Mouse (Mus musculus): ENCODE data around the gene Meaf6. TPM values are rescaled to one million over a fixed set of nuclear protein-coding genes. Genes with fewer than 3 reads are reported as not detected.

Gene Meaf6
- total and polyA plus RNA-seq, 2 experiments from 2014 or later = 82.6 to 170 TPM

- no peaks in the 10 kb centered on the region for H3K9me3 ChIP-seq (ENCODE audit: low read length)
- no peaks in the 10 kb centered on the region for H3K27me3 ChIP-seq (ENCODE audit: insufficient read depth, low read length)
- no peak overlapping the region for H3K9ac ChIP-seq (replicated peaks; ENCODE audit: low read length, poor library complexity, severe bottlenecking)
- no peaks in the 10 kb centered on the region for H3K4me1 ChIP-seq (ENCODE audit: insufficient read depth, low read length)
- ATAC-seq (ENCODE audit: low FRiP score) = no peak
- H3K4me3 ChIP-seq (ENCODE audit: low read depth, low read length) = no peak overlapping the region
- H3K4me2 ChIP-seq (ENCODE audit: low read depth, low read length, poor library complexity, severe bottlenecking) = no peak overlapping the region
- no peak for DNase-seq (ENCODE audit: low spot score)
- WGBS = 98% methylated on average over 2 of the region's 2 CpGs
- H3K36me3 ChIP-seq (ENCODE audit: insufficient read depth, low read length) = peaks cover 26% of the 10 kb centered on the region
- no peak overlapping the region for H3K27ac ChIP-seq (ENCODE audit: low read depth, low read length)
- TF ChIP-seq CTCF (IDR thresholded peaks at IDR 0.05) = no peak
Measured at GRCm38 (mm10) chr4:125078698-125079097, 6.2 kb upstream of the Meaf6 start.

GRCm38 (mm10) chr4:125085346-125085841, 460 bp downstream of the Meaf6 start:
- no peak for TF ChIP-seq CTCF (IDR thresholded peaks at IDR 0.05)
- peak; percentile 74 for DNase-seq (ENCODE audit: low spot score)
- Histone ChIP-seq H3K4me3 (ENCODE audit: low read depth, low read length) (peak overlapping the region; percentile 93), H3K9ac (replicated peaks; ENCODE audit: low read length, poor library complexity, severe bottlenecking) (peak overlapping the region; percentile 90), H3K27me3 (ENCODE audit: insufficient read depth, low read length) (no peaks in the 10 kb centered on the region), H3K4me1 (ENCODE audit: insufficient read depth, low read length) (no peaks in the 10 kb centered on the region), H3K9me3 (ENCODE audit: low read length) (no peaks in the 10 kb centered on the region), H3K36me3 (ENCODE audit: insufficient read depth, low read length) (peaks cover 25% of the 10 kb centered on the region), H3K4me2 (ENCODE audit: low read depth, low read length, poor library complexity, severe bottlenecking) (peak overlapping the region; percentile 68), H3K27ac (ENCODE audit: low read depth, low read length) (peak overlapping the region; percentile 97)
- peak; percentile 86 for ATAC-seq (ENCODE audit: low FRiP score)
- WGBS = under 1% methylated on average over 31 of the region's 45 CpGs

DNA sequence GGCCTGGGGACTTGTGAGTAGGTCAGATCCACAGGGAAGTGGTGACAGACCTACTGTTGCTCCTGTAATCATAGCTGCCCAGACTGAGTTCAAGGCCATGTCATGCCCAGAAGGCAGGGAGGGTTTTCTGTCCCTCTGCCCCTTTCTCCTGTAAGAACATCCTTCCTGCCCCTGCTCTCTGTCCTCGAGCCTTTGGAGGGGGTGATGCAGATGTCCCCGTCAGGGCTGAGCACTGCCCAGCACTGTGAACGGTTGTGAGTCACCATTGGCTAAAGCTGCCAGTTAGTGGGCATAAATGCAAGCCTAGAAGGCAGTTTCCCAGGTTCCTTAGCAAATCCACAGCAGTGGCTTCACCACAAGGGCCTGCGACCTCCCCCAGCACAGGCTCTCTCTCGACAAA, 8.1 kb downstream of the Meaf6 start:
- no peak for ATAC-seq (ENCODE audit: low FRiP score)
- 92% methylated on average over 5 of the region's 5 CpGs for WGBS
- H3K36me3 ChIP-seq (ENCODE audit: insufficient read depth, low read length) = peaks cover 36% of the 10 kb centered on the region

DNA sequence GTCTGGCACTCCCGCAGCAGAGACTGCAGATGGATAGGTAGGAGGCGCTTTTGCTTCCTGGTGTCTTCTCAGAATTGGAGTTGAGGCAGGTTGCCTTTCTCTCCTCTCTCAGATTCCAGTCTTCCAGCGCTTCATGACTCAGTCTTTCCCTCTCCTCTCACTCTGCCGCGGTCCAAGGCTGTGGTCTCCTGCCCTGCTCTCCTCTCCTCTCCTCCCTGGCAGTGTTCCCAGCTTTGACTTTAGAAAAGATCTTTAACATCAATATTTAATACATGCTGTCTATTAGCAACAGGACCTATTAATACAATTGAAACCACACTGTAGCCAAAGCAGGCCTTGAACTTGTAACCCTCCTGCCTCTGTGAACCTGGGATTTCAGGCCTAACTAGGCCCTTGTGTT, 11.1 kb downstream of the Meaf6 start:
- no peak for TF ChIP-seq CTCF (IDR thresholded peaks at IDR 0.05)
- no peak for ATAC-seq (ENCODE audit: low FRiP score)
- Histone ChIP-seq H3K27ac (ENCODE audit: low read depth, low read length) (no peak overlapping the region), H3K27me3 (ENCODE audit: insufficient read depth, low read length) (no peaks in the 10 kb centered on the region), H3K9me3 (ENCODE audit: low read length) (no peaks in the 10 kb centered on the region), H3K9ac (replicated peaks; ENCODE audit: low read length, poor library complexity, severe bottlenecking) (no peak overlapping the region), H3K4me3 (ENCODE audit: low read depth, low read length) (no peak overlapping the region), H3K4me2 (ENCODE audit: low read depth, low read length, poor library complexity, severe bottlenecking) (no peak overlapping the region), H3K4me1 (ENCODE audit: insufficient read depth, low read length) (no peaks in the 10 kb centered on the region), H3K36me3 (ENCODE audit: insufficient read depth, low read length) (peaks cover 18% of the 10 kb centered on the region; the same call in 1 of the 2 replicates)
- 97% methylated on average over 5 of the region's 5 CpGs for WGBS
- no peak for DNase-seq (ENCODE audit: low spot score)

More for the DNA sequence above, 8.1 kb downstream of the Meaf6 start:
- DNase-seq (ENCODE audit: low spot score) = no peak
- no peak for TF ChIP-seq CTCF (IDR thresholded peaks at IDR 0.05)
- no peak overlapping the region for H3K4me3 ChIP-seq (ENCODE audit: low read depth, low read length)
- no peaks in the 10 kb centered on the region for H3K9me3 ChIP-seq (ENCODE audit: low read length)
- H3K27me3 ChIP-seq (ENCODE audit: insufficient read depth, low read length) = no peaks in the 10 kb centered on the region
- no peak overlapping the region for H3K9ac ChIP-seq (replicated peaks; ENCODE audit: low read length, poor library complexity, severe bottlenecking)
- H3K27ac ChIP-seq (ENCODE audit: low read depth, low read length) = no peak overlapping the region
- H3K4me1 ChIP-seq (ENCODE audit: insufficient read depth, low read length) = no peaks in the 10 kb centered on the region
- no peak overlapping the region for H3K4me2 ChIP-seq (ENCODE audit: low read depth, low read length, poor library complexity, severe bottlenecking)

- H3K9ac ChIP-seq (replicated peaks; ENCODE audit: low read length, poor library complexity, severe bottlenecking) = no peak overlapping the region
- H3K4me3 ChIP-seq (ENCODE audit: low read depth, low read length) = no peak overlapping the region
- TF ChIP-seq CTCF (IDR thresholded peaks at IDR 0.05) = no peak
- H3K27ac ChIP-seq (ENCODE audit: low read depth, low read length) = no peak overlapping the region
- no peaks in the 10 kb centered on the region for H3K9me3 ChIP-seq (ENCODE audit: low read length)
- WGBS = 83% methylated on average over 4 of the region's 4 CpGs
- H3K4me1 ChIP-seq (ENCODE audit: insufficient read depth, low read length) = no peaks in the 10 kb centered on the region
- H3K36me3 ChIP-seq (ENCODE audit: insufficient read depth, low read length) = peaks cover 9% of the 10 kb centered on the region; the same call in 1 of the 2 replicates
- DNase-seq (ENCODE audit: low spot score) (no peak), ATAC-seq (ENCODE audit: low FRiP score) (no peak)
- H3K27me3 ChIP-seq (ENCODE audit: insufficient read depth, low read length) = no peaks in the 10 kb centered on the region
- H3K4me2 ChIP-seq (ENCODE audit: low read depth, low read length, poor library complexity, severe bottlenecking) = no peak overlapping the region
Measured at GRCm38 (mm10) chr4:125097412-125097811, 12.5 kb downstream of the Meaf6 start.

GRCm38 (mm10) chr4:125099458-125099857, 14.5 kb downstream of the Meaf6 start:
- Histone ChIP-seq H3K9me3 (ENCODE audit: low read length) (no peaks in the 10 kb centered on the region), H3K4me2 (ENCODE audit: low read depth, low read length, poor library complexity, severe bottlenecking) (no peak overlapping the region), H3K9ac (replicated peaks; ENCODE audit: low read length, poor library complexity, severe bottlenecking) (no peak overlapping the region), H3K27me3 (ENCODE audit: insufficient read depth, low read length) (no peaks in the 10 kb centered on the region), H3K4me3 (ENCODE audit: low read depth, low read length) (no peak overlapping the region), H3K4me1 (ENCODE audit: insufficient read depth, low read length) (no peaks in the 10 kb centered on the region), H3K27ac (ENCODE audit: low read depth, low read length) (no peak overlapping the region), H3K36me3 (ENCODE audit: insufficient read depth, low read length) (peaks cover 13% of the 10 kb centered on the region)
- WGBS = 8% methylated on average over 8 of the region's 8 CpGs
- peak; percentile 98 for TF ChIP-seq CTCF (IDR thresholded peaks at IDR 0.05)
- ATAC-seq (ENCODE audit: low FRiP score) (peak; percentile 58), DNase-seq (ENCODE audit: low spot score) (peak; percentile 81)
